Mouse (Mus musculus) embryonic facial prominence, embryonic 13.5 days (tissue): ENCODE measurements around the gene Gcc2. TPM values are rescaled to one million over a fixed set of nuclear protein-coding genes. Genes with fewer than 3 reads are reported as not detected.
"Not testable (repeated sequence)": the region's sequence is repeated elsewhere in the genome, so short reads cannot be mapped to it uniquely, and the experiment has no call there.

Experiments
- ATAC-seq: fragments of 200-750 bp; cut with Nextera tagmentation; 2 replicates; pipeline ENCODE4 v1.8.0; 2017; ENCODE audit warnings: low read depth; ENCODE audit not compliant: insufficient number of reproducible peaks, insufficient read depth, low FRiP score, low TSS enrichment
- H3K27ac ChIP-seq: fragments of 300-500 bp; sonication (generic); 2 replicates; pipeline ENCODE4 v1.5.1; 2015; ENCODE audit warnings: moderate library complexity, mild to moderate bottlenecking, inconsistent platforms
- H3K27me3 ChIP-seq: fragments of 300-500 bp; sonication (generic); 2 replicates; pipeline ENCODE4 v1.6.1; 2015; ENCODE audit warnings: mild to moderate bottlenecking, inconsistent platforms
- H3K36me3 ChIP-seq: fragments of 300-500 bp; sonication (generic); 2 replicates; pipeline ENCODE4 v1.6.1; 2015; ENCODE audit warnings: mild to moderate bottlenecking, inconsistent platforms
- H3K4me1 ChIP-seq: fragments of 300-500 bp; sonication (generic); 2 replicates; pipeline ENCODE4 v1.6.1; 2015; ENCODE audit warnings: inconsistent platforms
- H3K4me2 ChIP-seq: fragments of 300-500 bp; sonication (generic); 2 replicates; pipeline ENCODE4 v1.6.1; 2015; ENCODE audit warnings: moderate library complexity, mild to moderate bottlenecking, inconsistent platforms
- H3K4me3 ChIP-seq: fragments of 300-500 bp; sonication (generic); 2 replicates; pipeline ENCODE4 v1.5.1; 2015; ENCODE audit warnings: mild to moderate bottlenecking, inconsistent platforms
- H3K9ac ChIP-seq: fragments of 300-500 bp; sonication (generic); 2 replicates; pipeline ENCODE4 v1.6.1; 2015; ENCODE audit warnings: mild to moderate bottlenecking, inconsistent platforms
- H3K9me3 ChIP-seq: fragments of 300-500 bp; sonication (generic); 2 replicates; pipeline ENCODE4 v1.6.1; 2016; ENCODE audit warnings: inconsistent platforms
- WGBS: fragments of 180-500 bp; shearing (Covaris S2); methylation state at CpG from one replicate; pipeline ENCODE4 v1.1.7; 2015; ENCODE audit warnings: mixed read lengths; 5-methylcytosine and 5-hydroxymethylcytosine counted together
- polyA plus RNA-seq: library from polyadenylated mRNA; unstranded; fragments of >200 nt; fragmentation: Nextera tagmentation; extraction: Ambion mirVana; gene quantifications from 2 replicates; pipeline ENCODE4 v1.2.1, GENCODE M21; 2015

Gcc2 gene
- polyA plus RNA-seq, 1 experiment from 2014 or later = 88.8 TPM

DNA sequence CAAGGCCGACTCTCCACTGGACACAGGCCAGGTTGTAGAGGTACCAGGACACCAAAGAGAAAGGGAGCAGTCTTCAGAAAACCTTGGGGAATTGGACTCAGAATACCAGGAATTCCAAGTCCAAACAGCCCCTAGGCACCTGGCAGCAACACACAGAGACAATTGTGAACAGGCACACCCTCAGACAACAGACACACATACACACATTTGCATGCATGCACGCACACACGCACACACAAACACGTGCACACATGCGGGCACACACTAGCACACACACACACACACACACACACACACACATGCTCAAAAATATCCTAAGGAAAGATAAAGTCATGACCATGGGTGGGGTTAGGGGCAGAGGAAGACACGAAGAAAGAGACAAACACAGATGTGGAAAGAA lies 34.6 kb upstream of the Gcc2 start:
- H3K27me3 ChIP-seq = no peaks in the 10 kb centered on the region
- no peak overlapping the region for H3K4me3 ChIP-seq
- H3K9me3 ChIP-seq = peaks cover 3% of the 10 kb centered on the region; the same call in 1 of the 2 replicates
- ATAC-seq = no peak
- H3K27ac ChIP-seq = no peak overlapping the region
- H3K4me2 ChIP-seq = no peak overlapping the region
- H3K36me3 ChIP-seq = no peaks in the 10 kb centered on the region
- H3K4me1 ChIP-seq = no peaks in the 10 kb centered on the region
- H3K9ac ChIP-seq = no peak overlapping the region
- 81% methylated on average over 6 of the region's 6 CpGs for WGBS

GRCm38 (mm10) chr10:58221571-58221970 lies 33.7 kb upstream of the Gcc2 start:
- H3K4me1 ChIP-seq, H3K4me3 ChIP-seq, ATAC-seq, H3K9ac ChIP-seq, H3K4me2 ChIP-seq, H3K27me3 ChIP-seq, H3K9me3 ChIP-seq, H3K27ac ChIP-seq, H3K36me3 ChIP-seq: not testable (repeated sequence)
- 90% methylated on average over 2 of the region's 2 CpGs for WGBS

- H3K27ac ChIP-seq, H3K4me2 ChIP-seq, H3K36me3 ChIP-seq, H3K4me1 ChIP-seq, H3K27me3 ChIP-seq, H3K4me3 ChIP-seq, H3K9me3 ChIP-seq, ATAC-seq, H3K9ac ChIP-seq: not testable (repeated sequence)
- 85% methylated on average over 4 of the region's 6 CpGs for WGBS
Measured at GRCm38 (mm10) chr10:58223161-58223560, 32.1 kb upstream of the Gcc2 start.

- whole genome bisulfite sequencing = 84% methylated on average over 31 of the region's 31 CpGs
- H3K4me3 ChIP-seq = not testable (repeated sequence)
Measured at GRCm38 (mm10) chr10:58223972-58224805, 31.1 kb upstream of the Gcc2 start.

GRCm38 (mm10) chr10:58224827-58225785 lies 30.2 kb upstream of the Gcc2 start, which contains the start of gene AW822073:
AW822073 (minus strand) TSS chr10:58224930.
- not testable (repeated sequence) for H3K36me3 ChIP-seq, H3K4me3 ChIP-seq, H3K27ac ChIP-seq, ATAC-seq, H3K9me3 ChIP-seq, H3K9ac ChIP-seq, H3K27me3 ChIP-seq, H3K4me2 ChIP-seq, H3K4me1 ChIP-seq
- WGBS = 82% methylated on average over 18 of the region's 18 CpGs

More at GRCm38 (mm10) chr10:58223972-58224805, 31.1 kb upstream of the Gcc2 start:
- not testable (repeated sequence) for H3K36me3 ChIP-seq, H3K9ac ChIP-seq, H3K9me3 ChIP-seq, H3K4me2 ChIP-seq, H3K27ac ChIP-seq, H3K4me1 ChIP-seq, ATAC-seq, H3K27me3 ChIP-seq

DNA sequence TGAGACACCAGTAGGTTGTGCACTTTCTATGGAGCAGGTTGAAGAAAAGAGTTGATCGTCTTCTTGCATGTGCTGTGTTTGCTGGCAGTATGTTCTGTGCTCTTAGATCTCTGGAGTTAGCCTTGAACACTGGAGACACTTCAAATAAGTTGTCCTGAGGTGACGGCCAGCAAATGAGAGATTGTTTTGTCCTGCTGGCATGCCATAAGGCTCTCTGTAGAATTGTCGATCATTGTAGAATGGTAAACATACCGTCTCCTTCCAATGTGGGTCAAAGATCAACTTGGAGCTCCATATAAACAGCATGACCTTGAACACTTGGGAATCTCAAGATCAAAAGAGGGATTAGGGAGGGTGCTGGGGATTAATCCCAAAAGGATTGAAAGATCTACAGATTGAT lies 28.9 kb upstream of the Gcc2 start:
- H3K9ac ChIP-seq, H3K4me1 ChIP-seq, H3K4me3 ChIP-seq, H3K4me2 ChIP-seq, H3K27ac ChIP-seq, H3K27me3 ChIP-seq, H3K9me3 ChIP-seq, ATAC-seq, H3K36me3 ChIP-seq: not testable (repeated sequence)
- 74% methylated on average over 4 of the region's 4 CpGs for WGBS

- H3K27me3 ChIP-seq, H3K4me3 ChIP-seq, H3K4me1 ChIP-seq, H3K27ac ChIP-seq, H3K9ac ChIP-seq, H3K36me3 ChIP-seq, ATAC-seq, H3K4me2 ChIP-seq: not testable (repeated sequence)
- peaks cover 18% of the 10 kb centered on the region for H3K9me3 ChIP-seq
- 83% methylated on average over 3 of the region's 6 CpGs for WGBS
Measured at GRCm38 (mm10) chr10:58227798-58228197, 27.5 kb upstream of the Gcc2 start.

DNA sequence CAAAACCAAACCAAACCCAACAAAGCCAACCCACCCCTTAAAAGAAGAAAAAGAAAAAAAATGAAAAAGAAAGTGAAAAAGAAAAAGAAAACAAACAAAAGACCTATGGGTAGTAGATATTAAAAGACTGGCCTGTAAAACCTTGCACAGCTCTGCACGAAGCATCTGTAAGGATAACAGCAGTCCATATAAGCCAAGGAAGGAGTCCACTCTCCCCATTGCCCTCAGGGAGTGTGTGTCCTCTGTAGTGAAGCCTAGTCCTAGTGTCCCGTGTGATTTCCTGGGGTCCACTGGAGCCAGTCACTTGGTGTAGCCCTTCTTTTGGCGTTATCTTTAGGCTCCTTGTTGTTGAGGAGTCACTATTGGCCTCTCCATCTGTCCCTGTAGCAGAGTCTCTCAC lies 25.3 kb upstream of the Gcc2 start:
- H3K36me3 ChIP-seq, H3K4me2 ChIP-seq, H3K27me3 ChIP-seq, H3K9ac ChIP-seq, ATAC-seq, H3K4me1 ChIP-seq, H3K4me3 ChIP-seq, H3K27ac ChIP-seq: not testable (repeated sequence)
- H3K9me3 ChIP-seq = peaks cover 18% of the 10 kb centered on the region
- WGBS = 58% methylated on average over 3 of the region's 3 CpGs

DNA sequence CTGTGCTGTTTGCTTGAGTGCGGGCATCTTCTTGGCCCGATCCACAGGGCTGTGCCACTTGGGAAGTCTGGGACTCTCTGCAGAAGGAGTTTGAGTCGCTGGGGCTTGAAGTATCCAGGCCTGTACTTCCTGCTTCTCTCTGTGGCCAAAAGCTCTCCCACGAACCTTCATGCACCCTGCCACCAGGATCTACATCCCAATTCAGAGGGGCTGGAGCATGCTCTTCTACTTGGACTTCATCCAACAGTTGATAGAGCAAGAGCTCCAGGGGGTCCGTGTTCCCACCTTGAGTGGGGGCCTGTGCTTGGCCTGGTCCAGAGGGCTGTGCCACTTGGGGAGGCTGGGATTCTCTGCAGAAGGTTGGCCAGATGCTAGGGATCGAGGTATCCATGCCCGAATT lies 24.2 kb upstream of the Gcc2 start:
- not testable (repeated sequence) for H3K4me2 ChIP-seq, H3K36me3 ChIP-seq, H3K4me3 ChIP-seq, H3K4me1 ChIP-seq, H3K27ac ChIP-seq, H3K27me3 ChIP-seq, H3K9ac ChIP-seq
- ATAC-seq = peak; percentile 63
- WGBS = 84% methylated on average over 5 of the region's 7 CpGs
- peaks cover 18% of the 10 kb centered on the region for H3K9me3 ChIP-seq

DNA sequence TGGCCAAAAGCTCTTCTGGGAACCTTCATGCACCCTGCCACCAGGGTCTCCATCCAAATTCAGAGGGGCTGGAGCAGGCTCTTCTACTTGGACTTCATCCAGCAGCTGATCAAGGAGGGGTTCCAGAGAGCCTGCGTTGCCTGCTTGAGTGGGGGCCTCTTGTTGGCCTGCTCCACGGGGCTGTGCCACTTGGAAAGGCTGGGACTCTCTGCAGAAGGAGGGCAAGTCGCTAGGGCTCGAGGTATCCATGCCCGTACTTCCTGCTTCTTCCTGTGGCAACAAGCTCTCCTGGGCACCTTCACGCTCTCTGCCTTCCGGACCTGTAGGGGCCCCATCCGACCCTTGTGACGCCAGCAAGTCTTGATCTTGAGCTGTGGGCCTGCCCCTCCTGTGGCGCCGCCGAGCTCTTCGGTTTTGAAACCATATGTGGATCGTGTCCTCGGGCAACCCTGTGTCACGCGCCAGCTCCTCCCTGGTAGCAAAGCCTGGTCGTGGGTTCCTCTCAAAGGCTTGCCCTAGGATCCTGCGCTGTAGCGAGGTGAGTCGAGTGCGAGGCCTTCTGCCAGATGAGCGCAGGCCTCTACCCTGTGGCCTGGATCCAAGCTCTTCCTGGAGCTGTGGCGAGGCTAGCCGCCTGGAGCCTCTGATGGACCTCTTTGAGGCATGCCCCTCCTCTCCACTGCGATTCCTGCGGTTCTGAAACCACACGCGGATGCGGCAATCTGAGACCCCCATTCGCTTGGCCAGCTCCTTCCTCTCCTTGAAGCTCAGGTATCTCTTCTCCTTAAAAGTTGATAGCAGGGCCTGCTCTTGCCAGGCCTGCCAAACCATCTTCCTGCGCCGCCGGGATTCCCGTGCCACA lies 23.3 kb upstream of the Gcc2 start:
- H3K4me2 ChIP-seq, H3K27me3 ChIP-seq, H3K4me1 ChIP-seq, H3K36me3 ChIP-seq, H3K9ac ChIP-seq, H3K4me3 ChIP-seq, H3K27ac ChIP-seq: not testable (repeated sequence)
- 87% methylated on average over 35 of the region's 35 CpGs for WGBS
- H3K9me3 ChIP-seq = peaks cover 18% of the 10 kb centered on the region
- ATAC-seq = peak; percentile 83

DNA sequence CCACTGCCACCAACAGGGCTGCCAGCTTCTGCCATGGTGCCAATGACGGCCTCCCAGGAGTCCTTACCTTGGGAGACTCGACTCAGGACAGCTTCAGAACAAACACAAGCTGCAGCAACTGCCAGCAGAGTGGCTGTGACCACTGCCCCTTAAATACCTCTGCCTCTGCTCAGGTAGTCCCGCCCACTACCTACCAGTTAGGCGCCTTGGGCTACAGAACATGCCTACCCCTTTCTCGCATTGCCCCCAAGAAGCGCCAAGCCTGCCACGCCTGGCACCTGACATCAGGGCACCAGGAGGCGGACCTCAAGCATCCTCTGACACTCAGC lies 22.7 kb upstream of the Gcc2 start, which contains the start of gene Duxf3:
Gene Duxf3, minus strand, starts transcription at position 35 of the 329 bp plus-strand sequence.
- not testable (repeated sequence) for H3K27ac ChIP-seq, H3K4me1 ChIP-seq, H3K4me3 ChIP-seq, H3K27me3 ChIP-seq, H3K4me2 ChIP-seq, H3K36me3 ChIP-seq, H3K9ac ChIP-seq
- H3K9me3 ChIP-seq = peaks cover 18% of the 10 kb centered on the region
- WGBS = 80% methylated on average over 5 of the region's 8 CpGs
- peak; percentile 67 for ATAC-seq
